ENCODE assay signal across 33 mouse cellular contexts in the genomic region with DNA sequence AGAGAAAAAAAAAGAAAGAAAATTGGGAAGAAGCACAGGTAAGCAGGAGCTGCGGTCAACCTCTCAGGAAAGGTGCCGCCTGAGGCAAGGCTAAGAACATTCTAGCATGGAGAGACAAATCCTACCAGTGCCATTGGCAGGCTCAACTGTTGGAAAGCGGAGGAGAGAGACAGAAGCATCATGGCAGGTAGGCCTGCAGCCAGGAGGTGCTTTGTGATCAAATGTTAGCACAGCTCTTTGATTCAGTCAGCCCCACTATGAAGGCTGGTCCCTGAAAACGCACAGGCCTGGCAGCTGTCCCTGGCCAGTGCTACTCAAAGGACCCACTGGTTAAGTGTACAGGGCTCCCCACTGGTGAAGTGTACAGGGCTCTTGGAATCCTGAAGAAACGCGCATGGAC.
"Had no signal": no experiment of that assay in that cellular context is flagged by ENCODE, and none has a peak within 500 bp of the region (broad histone marks: within the 10 kb centered on the region; RNA-seq: fewer than 3 reads in every experiment).

No protein-coding gene starts in this region.

- H3K9me3 ChIP-seq: limb, embryonic 10.5 days; limb, embryonic 12.5 days; limb, embryonic 13.5 days; limb, embryonic 15.5 days; liver, embryonic 12.5 days; liver, embryonic 13.5 days; liver, embryonic 15.5 days; lung, embryonic 15.5 days; megakaryocyte, embryonic 14.5 days; midbrain, embryonic 10.5 days; midbrain, embryonic 12.5 days; midbrain, embryonic 13.5 days; midbrain, embryonic 15.5 days; neural tube, embryonic 12.5 days; neural tube, embryonic 13.5 days had no signal

- ATAC-seq: liver, embryonic 12.5 days; lung, postnatal 0 days; midbrain, embryonic 13.5 days; midbrain, embryonic 15.5 days; midbrain, embryonic 16.5 days had no signal

- H3K27ac ChIP-seq: limb, embryonic 10.5 days; limb, embryonic 12.5 days; limb, embryonic 13.5 days; limb, embryonic 15.5 days; liver, embryonic 12.5 days; liver, embryonic 13.5 days; liver, embryonic 14.5 days; liver, embryonic 15.5 days; lung, embryonic 15.5 days; macrophage; midbrain, embryonic 10.5 days; midbrain, embryonic 12.5 days; midbrain, embryonic 13.5 days; midbrain, embryonic 15.5 days; neural tube, embryonic 12.5 days; neural tube, embryonic 13.5 days had no signal

- H3K4me2 ChIP-seq: limb, embryonic 12.5 days; limb, embryonic 13.5 days; limb, embryonic 15.5 days; liver, embryonic 11.5 days; liver, embryonic 12.5 days; liver, embryonic 13.5 days; liver, embryonic 15.5 days; lung, embryonic 14.5 days; lung, embryonic 15.5 days; midbrain, embryonic 11.5 days; midbrain, embryonic 12.5 days; midbrain, embryonic 13.5 days; midbrain, embryonic 15.5 days; neural tube, embryonic 12.5 days; neural tube, embryonic 13.5 days had no signal

- H3K27me3 ChIP-seq: limb, embryonic 12.5 days; limb, embryonic 13.5 days; limb, embryonic 15.5 days; liver, embryonic 12.5 days; liver, embryonic 13.5 days; liver, embryonic 15.5 days; lung, embryonic 15.5 days; megakaryocyte, embryonic 14.5 days; midbrain, embryonic 12.5 days; midbrain, embryonic 13.5 days; midbrain, embryonic 15.5 days; neural tube, embryonic 12.5 days; neural tube, embryonic 13.5 days had no signal

- DNase-seq: left cerebral cortex, postnatal 4 days; liver; liver, embryonic 13.5 days; liver, postnatal 0 days; lung, adult 18-20 months; lung, adult 2 months; lung, embryonic 14.5 days; lung, postnatal 10 days; lung, postnatal 14 days; lung, postnatal 36 days; lung, postnatal 4 days; midbrain, embryonic 14.5 days had no signal

- H3K36me3 ChIP-seq: limb, embryonic 10.5 days; limb, embryonic 12.5 days; limb, embryonic 13.5 days; liver, embryonic 12.5 days; liver, embryonic 13.5 days; liver, embryonic 15.5 days; lung, embryonic 15.5 days; midbrain, embryonic 10.5 days; midbrain, embryonic 12.5 days; midbrain, embryonic 13.5 days; midbrain, embryonic 15.5 days; neural tube, embryonic 12.5 days; neural tube, embryonic 13.5 days had no signal

- H3K4me3 ChIP-seq: limb, embryonic 10.5 days; limb, embryonic 12.5 days; limb, embryonic 13.5 days; limb, embryonic 15.5 days; liver, embryonic 12.5 days; liver, embryonic 13.5 days; liver, embryonic 15.5 days; lung, embryonic 15.5 days; midbrain, embryonic 10.5 days; midbrain, embryonic 12.5 days; midbrain, embryonic 13.5 days; midbrain, embryonic 15.5 days; myocyte; neural tube, embryonic 12.5 days; neural tube, embryonic 13.5 days had no signal

- H3K9ac ChIP-seq: limb, embryonic 12.5 days; limb, embryonic 13.5 days; limb, embryonic 15.5 days; liver, embryonic 12.5 days; liver, embryonic 13.5 days; liver, embryonic 14.5 days; liver, embryonic 15.5 days; liver, postnatal 0 days; lung, embryonic 14.5 days; lung, embryonic 15.5 days; midbrain, embryonic 12.5 days; midbrain, embryonic 13.5 days; midbrain, embryonic 15.5 days; neural tube, embryonic 12.5 days; neural tube, embryonic 13.5 days had no signal
